Mouse (Mus musculus) naive thymus-derived CD4-positive, alpha-beta T cell, adult 2 months (primary cell): ENCODE measurements at regions not wholly inside any gene's neighbourhood (a gene's known extent, or its start where the extent isn't known, plus 50 kb on each side); places are given as distances from the start of the nearest gene placed in this dataset.

Experiments used
- DNase-seq: peaks from one replicate; pipeline ENCODE4 v3.0.0-alpha.2; 2011; ENCODE audit warnings: low read depth

GRCm38 (mm10) chr15:33759496-33759895 is 598.2 kb downstream of the 9430069I07Rik start:
- no peak for DNase-seq

GRCm38 (mm10) chr15:33758771-33759170 is 598.9 kb downstream of the 9430069I07Rik start:
- no peak for DNase-seq
